Mouse (Mus musculus) liver, embryonic 16.5 days (tissue): ENCODE data around the gene Rpl29. TPM values are rescaled to one million over a fixed set of nuclear protein-coding genes. Genes with fewer than 3 reads are reported as not detected.

Experiments
- ATAC-seq: fragments of 200-750 bp; cut with Nextera tagmentation; 2 replicates; pipeline ENCODE4 v1.8.0; 2017; ENCODE audit warnings: low read depth, mild to moderate bottlenecking, moderate number of reproducible peaks, moderate library complexity
- H3K27ac ChIP-seq: fragments of 300-500 bp; sonication (generic); 2 replicates; pipeline ENCODE4 v1.5.1; 2014; ENCODE audit warnings: mild to moderate bottlenecking, low read length
- H3K27me3 ChIP-seq: fragments of 300-500 bp; sonication (generic); 2 replicates; pipeline ENCODE4 v1.6.1; 2014; ENCODE audit warnings: low read depth, low read length, mixed read lengths; ENCODE audit not compliant: control insufficient read depth, insufficient read depth
- H3K36me3 ChIP-seq: fragments of 300-500 bp; sonication (generic); 2 replicates; pipeline ENCODE4 v1.6.1; 2014; ENCODE audit warnings: mild to moderate bottlenecking; ENCODE audit not compliant: control insufficient read depth, insufficient read depth
- H3K4me1 ChIP-seq: fragments of 300-500 bp; sonication (generic); 2 replicates; pipeline ENCODE4 v1.6.1; 2014; ENCODE audit warnings: low read depth, low read length, mixed read lengths; ENCODE audit not compliant: control insufficient read depth
- H3K4me2 ChIP-seq: fragments of 300-500 bp; sonication (generic); 2 replicates; pipeline ENCODE4 v1.6.1; 2014; ENCODE audit warnings: low read depth, low read length, mixed read lengths
- H3K4me3 ChIP-seq: fragments of 300-500 bp; sonication (generic); 2 replicates; pipeline ENCODE4 v1.5.1; 2014; ENCODE audit warnings: low read depth, mild to moderate bottlenecking, low read length
- H3K9ac ChIP-seq: fragments of 300-500 bp; sonication (generic); 2 replicates; pipeline ENCODE4 v1.6.1; 2014; ENCODE audit warnings: low read depth, low read length
- H3K9me3 ChIP-seq: fragments of 300-500 bp; sonication (generic); replicated peaks from 2 replicates; pipeline ENCODE4 v1.6.1; 2016; ENCODE audit warnings: low read length; ENCODE audit not compliant: control insufficient read depth
- WGBS: fragments of 180-500 bp; shearing (Covaris S2); extraction: QIAGEN DNeasy Blood & Tissue Kit; methylation state at CpG from one replicate; pipeline ENCODE4 v1.1.7; 2014; ENCODE audit not compliant: insufficient replicate concordance; 5-methylcytosine and 5-hydroxymethylcytosine counted together
- polyA plus RNA-seq: library from polyadenylated mRNA; unstranded; fragments of >200 nt; fragmentation: Nextera tagmentation; extraction: Ambion mirVana; gene quantifications from 2 replicates; pipeline ENCODE4 v1.2.1, GENCODE M21; 2015

Gene Rpl29
- polyA plus RNA-seq, 1 experiment from 2014 or later, result 452 TPM

DNA sequence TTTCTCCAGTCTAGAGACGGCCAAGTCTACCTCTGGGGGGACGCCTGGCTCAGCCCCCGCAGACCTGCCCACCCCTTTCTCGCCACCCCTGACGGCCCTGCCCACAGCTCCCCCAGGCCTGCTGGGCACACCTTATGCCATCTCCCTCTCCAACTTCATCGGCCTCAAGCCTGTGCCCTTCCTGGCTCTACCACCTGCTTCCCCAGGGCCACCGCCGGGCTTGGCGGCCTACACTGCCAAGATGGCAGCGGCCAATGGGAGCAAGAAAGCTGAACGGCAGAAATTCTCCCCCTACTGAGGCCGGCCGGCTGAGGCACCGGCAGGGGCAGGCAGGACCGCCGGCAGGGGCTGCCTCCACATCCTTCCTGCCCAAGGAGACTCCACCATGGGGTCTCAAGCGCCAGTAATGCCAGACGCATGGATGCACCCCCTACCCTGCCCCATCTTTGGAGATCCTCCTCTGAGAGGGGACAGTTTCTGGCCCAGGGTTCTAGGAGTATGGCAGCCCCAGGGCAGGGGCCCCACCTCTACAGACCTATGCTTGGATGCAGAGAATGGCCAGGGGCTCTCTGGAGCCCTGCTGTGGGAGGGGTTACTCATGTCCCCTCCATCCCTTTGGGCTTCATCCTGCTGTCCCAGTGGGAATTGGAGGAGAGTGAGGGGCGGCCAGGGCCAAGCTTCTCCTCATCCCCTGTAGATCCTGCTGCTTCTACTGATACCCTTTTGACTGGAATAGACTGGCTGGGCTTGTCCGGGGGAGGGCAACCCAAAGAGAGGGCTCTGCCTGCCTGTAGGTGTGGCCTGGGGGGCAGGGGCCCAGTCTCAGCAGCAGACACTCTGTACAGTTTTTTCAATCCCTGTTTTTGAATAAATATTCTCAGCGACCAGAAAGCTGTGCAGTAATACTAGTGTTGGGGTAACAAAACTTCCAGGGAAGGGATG is 34.1 kb downstream of the Rpl29 start:
- H3K27me3 ChIP-seq, result peaks cover 31% of the 10 kb centered on the region
- no peak overlapping the region for H3K4me3 ChIP-seq
- ATAC-seq, result no peak
- no peaks in the 10 kb centered on the region for H3K9me3 ChIP-seq
- H3K27ac ChIP-seq, result no peak overlapping the region
- H3K9ac ChIP-seq, result no peak overlapping the region
- H3K36me3 ChIP-seq, result no peaks in the 10 kb centered on the region
- H3K4me1 ChIP-seq, result no peaks in the 10 kb centered on the region; the same call in none of the 2 replicates
- no peak overlapping the region for H3K4me2 ChIP-seq
- 71% methylated on average over 21 of the region's 21 CpGs for WGBS

DNA sequence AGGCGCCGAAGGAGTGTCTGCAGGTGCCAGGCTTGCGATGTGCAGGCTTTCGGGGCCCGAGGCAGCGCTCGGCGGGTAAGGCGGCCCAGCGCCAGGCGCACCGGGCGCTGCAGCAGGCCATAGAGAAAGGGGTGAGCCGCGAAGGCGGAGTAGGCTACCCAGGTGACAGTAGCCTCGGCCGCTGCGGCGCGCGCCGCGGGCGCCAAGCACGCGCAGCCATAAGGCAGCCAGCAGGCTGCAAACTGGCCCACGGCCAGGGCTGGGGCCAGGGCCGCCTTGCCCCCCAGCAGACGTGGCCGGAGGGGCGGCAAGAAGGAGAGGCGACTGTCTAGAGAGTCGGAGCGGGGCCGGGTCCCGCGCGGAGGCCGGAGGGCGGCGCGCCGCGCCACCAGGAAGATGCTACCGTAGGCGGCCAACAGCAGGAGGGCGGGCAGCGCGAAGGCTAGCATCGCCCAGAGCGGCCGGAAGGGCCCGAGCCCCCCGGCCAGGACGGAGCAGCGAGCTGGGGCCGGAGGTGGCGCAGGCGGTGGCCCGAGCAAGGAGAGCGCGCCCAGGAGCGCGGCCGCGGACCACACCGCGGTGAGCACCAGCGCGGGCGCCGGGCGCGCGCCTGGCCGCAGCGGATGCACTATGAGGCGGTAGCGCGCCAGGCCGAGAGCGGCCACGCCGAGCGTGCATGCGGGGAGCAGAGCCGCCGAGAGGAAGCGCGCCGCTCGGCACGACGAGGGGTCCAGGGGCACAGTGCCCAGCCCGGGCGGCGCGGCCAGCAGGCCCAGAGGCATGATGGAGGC is 35.7 kb downstream of the Rpl29 start:
- Histone ChIP-seq H3K27ac (no peak overlapping the region), H3K4me1 (no peaks in the 10 kb centered on the region; the same call in none of the 2 replicates), H3K27me3 (peaks cover 31% of the 10 kb centered on the region), H3K36me3 (no peaks in the 10 kb centered on the region), H3K9ac (no peak overlapping the region; the same call in 1 of the 2 replicates), H3K4me2 (peak overlapping the region; percentile 71), H3K4me3 (peak overlapping the region; percentile 53), H3K9me3 (no peaks in the 10 kb centered on the region)
- WGBS, result 3% methylated on average over 96 of the region's 99 CpGs
- ATAC-seq, result 0 out of 2 replicates have a peak, but pooled peaks have one; percentile 19

DNA sequence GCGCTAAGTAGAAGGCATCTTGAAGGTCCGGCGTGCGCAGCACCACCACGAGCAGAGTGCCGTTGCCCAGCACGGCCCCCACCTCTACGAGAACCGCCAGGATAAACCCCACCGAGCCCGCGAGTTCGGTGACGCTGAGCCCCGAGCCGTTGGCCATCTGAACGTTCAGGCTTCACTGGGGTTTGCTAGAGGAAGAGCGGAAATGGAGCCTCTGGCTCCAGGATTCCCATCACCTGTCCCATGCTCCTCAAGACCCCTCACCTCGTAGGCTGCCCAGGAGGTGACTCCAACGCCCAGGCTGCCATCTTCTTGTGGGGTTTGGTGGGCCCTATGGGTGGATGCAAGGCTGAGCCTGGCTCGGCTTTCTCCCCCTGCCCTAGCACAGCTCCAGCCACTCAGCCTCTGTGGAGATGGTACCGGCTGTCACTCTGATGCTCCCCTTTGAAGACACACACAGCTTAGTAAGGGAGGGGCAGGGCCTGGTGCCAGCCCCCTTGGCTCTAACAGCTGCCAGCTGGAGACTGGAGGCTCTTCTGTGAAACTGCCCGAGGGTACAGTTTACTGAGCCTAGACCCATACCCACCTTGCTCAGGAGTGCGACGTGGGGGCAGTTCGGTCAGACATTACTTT is 36.4 kb downstream of the Rpl29 start, which contains the start of gene Gpr62:
Gene Gpr62 (minus strand): TSS at position 368 of the 630 bp plus-strand sequence.
- no peaks in the 10 kb centered on the region for H3K36me3 ChIP-seq
- WGBS, result 28% methylated on average over 26 of the region's 26 CpGs
- no peaks in the 10 kb centered on the region; the same call in none of the 2 replicates for H3K4me1 ChIP-seq
- ATAC-seq, result no peak
- peak within 1 kb of the TSS; percentile 71 for H3K4me2 ChIP-seq
- peaks cover 31% of the 10 kb centered on the region for H3K27me3 ChIP-seq
- no peak within 1 kb of the TSS; the same call in 1 of the 2 replicates for H3K9ac ChIP-seq
- H3K4me3 ChIP-seq, result peak within 1 kb of the TSS; percentile 53
- H3K27ac ChIP-seq, result no peak within 1 kb of the TSS
- no peaks in the 10 kb centered on the region for H3K9me3 ChIP-seq

DNA sequence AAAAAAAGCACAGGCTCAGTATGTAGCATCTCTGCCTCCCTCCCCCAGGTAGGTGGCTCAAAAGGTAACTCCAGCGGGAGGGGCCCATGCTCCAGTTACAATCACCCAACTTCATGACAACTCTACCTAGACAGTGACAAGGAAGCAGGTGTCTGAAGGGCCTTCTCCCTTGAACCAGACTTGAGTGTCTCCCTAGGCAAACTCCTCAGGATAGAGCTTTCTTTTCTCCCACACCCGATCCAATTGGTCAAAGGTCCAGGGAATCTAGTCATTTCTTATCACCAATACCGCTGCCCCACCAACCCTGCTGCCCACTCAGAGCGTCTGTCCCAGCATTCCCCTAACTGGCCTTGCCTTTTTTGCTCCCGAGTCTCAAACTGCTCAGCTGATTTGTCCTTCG is 37.5 kb downstream of the Rpl29 start:
- H3K9ac ChIP-seq, result no peak overlapping the region
- H3K4me3 ChIP-seq, result no peak overlapping the region
- H3K27me3 ChIP-seq, result peaks cover 31% of the 10 kb centered on the region
- H3K27ac ChIP-seq, result no peak overlapping the region
- H3K9me3 ChIP-seq, result no peaks in the 10 kb centered on the region
- H3K4me2 ChIP-seq, result no peak overlapping the region
- no peak for ATAC-seq
- 68% methylated on average over 6 of the region's 6 CpGs for WGBS
- no peaks in the 10 kb centered on the region for H3K36me3 ChIP-seq
- no peaks in the 10 kb centered on the region; the same call in none of the 2 replicates for H3K4me1 ChIP-seq

DNA sequence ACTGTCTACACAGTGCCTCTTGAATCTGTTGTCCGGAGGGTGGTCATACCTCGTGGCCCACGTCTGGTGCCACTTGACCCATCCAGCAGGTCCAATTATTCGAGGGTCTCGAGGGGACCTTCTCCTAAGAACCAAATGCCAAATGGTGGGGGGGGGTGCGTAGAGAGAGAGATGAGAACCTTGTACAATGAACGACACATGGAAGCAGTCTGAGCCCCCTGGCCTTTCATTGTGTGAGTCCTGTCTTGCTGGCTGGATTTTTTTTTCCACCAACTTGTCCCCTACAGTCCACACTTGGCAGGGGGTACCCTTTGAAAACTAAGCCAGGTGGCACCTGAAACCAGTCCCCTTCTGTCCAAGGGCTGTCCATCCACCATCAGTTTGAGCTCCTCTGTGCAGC is 38.5 kb downstream of the Rpl29 start:
- Histone ChIP-seq H3K27me3 (peaks cover 31% of the 10 kb centered on the region), H3K9ac (no peak overlapping the region), H3K36me3 (no peaks in the 10 kb centered on the region), H3K4me1 (no peaks in the 10 kb centered on the region; the same call in none of the 2 replicates), H3K4me3 (no peak overlapping the region), H3K9me3 (no peaks in the 10 kb centered on the region), H3K27ac (no peak overlapping the region), H3K4me2 (no peak overlapping the region)
- ATAC-seq, result no peak
- WGBS, result 61% methylated on average over 7 of the region's 7 CpGs

DNA sequence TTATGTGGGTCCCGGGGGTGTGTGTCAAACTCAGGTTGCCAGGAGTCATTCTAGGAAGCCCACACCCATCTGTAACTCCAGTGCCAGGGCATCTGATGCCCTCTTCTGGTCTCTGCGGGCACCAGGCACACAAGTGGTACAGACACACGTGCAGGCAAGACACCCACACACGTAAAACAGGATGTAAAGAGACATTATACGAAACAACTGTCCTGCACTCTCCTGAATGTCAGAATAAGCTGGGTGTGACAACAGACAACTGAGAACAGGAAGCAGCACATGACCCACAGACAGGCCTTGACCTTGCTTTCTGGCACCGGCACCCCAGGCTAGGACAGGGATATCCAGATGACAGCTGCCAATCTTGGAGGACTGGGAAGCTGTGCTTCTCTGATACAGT is 40.1 kb downstream of the Rpl29 start:
- no peak for ATAC-seq
- H3K9ac ChIP-seq, result no peak overlapping the region

DNA sequence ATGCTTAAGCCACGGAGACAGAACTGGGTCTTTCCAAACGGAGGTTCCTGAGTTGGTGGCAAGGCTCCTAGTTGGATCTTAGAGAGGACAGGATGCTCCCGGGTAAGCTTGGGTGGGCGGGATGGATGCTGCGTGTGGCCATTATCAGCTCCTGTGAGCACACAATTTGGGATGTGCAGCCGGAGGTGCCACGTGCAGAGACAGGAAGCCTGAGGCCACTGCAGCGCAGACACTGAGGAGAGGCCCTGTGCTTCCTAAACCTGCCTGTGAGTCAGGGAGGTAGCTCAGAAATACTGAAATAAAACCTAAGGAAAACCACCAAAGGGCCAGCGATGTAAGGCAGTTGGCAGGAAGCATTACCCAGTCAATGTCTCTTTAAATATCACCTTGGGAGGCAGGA is 40.5 kb downstream of the Rpl29 start:
- no peak overlapping the region for H3K9ac ChIP-seq
- H3K27ac ChIP-seq, result no peak overlapping the region
- peaks cover 3% of the 10 kb centered on the region for H3K4me1 ChIP-seq
- ATAC-seq, result no peak
- H3K9me3 ChIP-seq, result no peaks in the 10 kb centered on the region
- no peak overlapping the region for H3K4me3 ChIP-seq
- no peak overlapping the region for H3K4me2 ChIP-seq
- no peaks in the 10 kb centered on the region for H3K36me3 ChIP-seq
- WGBS, result 35% methylated on average over 9 of the region's 9 CpGs
- peaks cover 15% of the 10 kb centered on the region for H3K27me3 ChIP-seq

More for the DNA sequence above, 40.1 kb downstream of the Rpl29 start:
- Histone ChIP-seq H3K4me3 (no peak overlapping the region), H3K4me2 (no peak overlapping the region), H3K4me1 (no peaks in the 10 kb centered on the region; the same call in none of the 2 replicates), H3K27ac (no peak overlapping the region), H3K9me3 (no peaks in the 10 kb centered on the region), H3K27me3 (peaks cover 19% of the 10 kb centered on the region), H3K36me3 (no peaks in the 10 kb centered on the region)
- 22% methylated on average over 6 of the region's 6 CpGs for WGBS

DNA sequence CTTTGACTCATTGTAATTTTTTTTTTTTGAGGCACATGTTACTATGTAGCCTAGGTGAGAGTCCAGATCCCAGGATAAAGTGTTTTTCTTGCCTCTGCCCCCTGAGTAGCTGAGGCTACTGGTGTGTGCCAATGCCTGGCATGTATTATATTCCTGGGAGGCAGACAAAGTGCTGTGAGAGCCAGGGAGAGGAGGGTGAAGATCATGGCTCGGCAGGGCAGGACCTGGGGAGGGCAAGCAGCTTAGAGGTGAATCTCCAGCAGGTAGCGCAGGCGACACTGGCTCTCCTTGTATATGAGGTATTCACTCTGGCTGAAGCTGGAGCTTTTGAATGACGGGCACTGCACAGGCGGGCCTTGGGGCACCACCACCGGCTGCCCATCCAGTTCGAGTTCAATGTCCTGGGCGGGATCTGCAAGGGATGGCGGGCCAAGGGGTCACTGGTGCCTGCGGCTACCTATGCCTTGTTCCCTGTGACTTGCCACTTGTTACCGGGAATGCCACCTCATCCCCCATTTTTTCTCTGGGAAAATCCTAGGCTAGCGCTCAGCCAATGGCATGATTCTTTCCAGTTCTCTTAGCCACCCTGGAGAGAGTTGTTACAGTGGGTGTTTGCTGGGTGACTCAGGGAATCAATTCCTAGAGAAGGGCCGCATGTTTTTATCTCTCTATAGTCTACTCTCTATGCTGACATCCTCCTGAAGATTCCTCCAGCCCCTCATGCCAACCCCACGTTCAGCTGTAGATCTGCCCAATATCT is 41.9 kb downstream of the Rpl29 start:
- no peak for ATAC-seq
- H3K27ac ChIP-seq, result no peak overlapping the region
- H3K9ac ChIP-seq, result no peak overlapping the region
- no peak overlapping the region for H3K4me2 ChIP-seq
- peaks cover 10% of the 10 kb centered on the region for H3K4me1 ChIP-seq
- H3K27me3 ChIP-seq, result peaks cover 2% of the 10 kb centered on the region; the same call in 1 of the 2 replicates
- WGBS, result 62% methylated on average over 14 of the region's 14 CpGs
- no peaks in the 10 kb centered on the region for H3K9me3 ChIP-seq
- H3K36me3 ChIP-seq, result no peaks in the 10 kb centered on the region
- no peak overlapping the region for H3K4me3 ChIP-seq
